Mouse (Mus musculus): ENCODE data around the gene Atp1b2. TPM values are rescaled to one million over a fixed set of nuclear protein-coding genes. Genes with fewer than 3 reads are reported as not detected.
"Not testable (repeated sequence)": the region's sequence is repeated elsewhere in the genome, so short reads cannot be mapped to it uniquely, and the experiment has no call there.

Atp1b2 gene
- polyA plus RNA-seq, 1 experiment from 2014 or later, result 15.6 TPM

GRCm38 (mm10) chr11:69621571-69622268 lies 16.0 kb upstream of the Atp1b2 start, which contains the start of gene Sat2:
Sat2 (plus strand) TSS chr11:69622024.
- 3% methylated on average over 20 of the region's 20 CpGs for WGBS
- no peaks in the 10 kb centered on the region for H3K36me3 ChIP-seq
- H3K9me3 ChIP-seq, result no peaks in the 10 kb centered on the region
- DNase-seq (ENCODE audit: low spot score), result peak; percentile 95
- H3K27ac ChIP-seq, result peak within 1 kb of the TSS; percentile 93
- H3K4me3 ChIP-seq, result peak within 1 kb of the TSS; percentile 74
- peaks cover 3% of the 10 kb centered on the region; the same call in 1 of the 2 replicates for H3K27me3 ChIP-seq (ENCODE audit: insufficient read depth, poor library complexity, severe bottlenecking)
- peaks cover 36% of the 10 kb centered on the region for H3K4me1 ChIP-seq

- DNase-seq (ENCODE audit: low spot score), result no peak
- Histone ChIP-seq H3K9me3 (no peaks in the 10 kb centered on the region), H3K4me3 (no peak overlapping the region), H3K4me1 (peaks cover 37% of the 10 kb centered on the region), H3K27ac (peak overlapping the region; percentile 93), H3K36me3 (no peaks in the 10 kb centered on the region), H3K27me3 (ENCODE audit: insufficient read depth, poor library complexity, severe bottlenecking) (peaks cover 5% of the 10 kb centered on the region; the same call in 1 of the 2 replicates)
- 66% methylated on average over 7 of the region's 7 CpGs for WGBS
Observed at GRCm38 (mm10) chr11:69620394-69621081, 14.8 kb upstream of the Atp1b2 start.

GRCm38 (mm10) chr11:69617805-69618204 lies 12.1 kb upstream of the Atp1b2 start, which contains the start of gene Shbg:
Shbg (minus strand) TSS chr11:69617905.
- H3K4me1 ChIP-seq, result peaks cover 42% of the 10 kb centered on the region
- peaks cover 10% of the 10 kb centered on the region; the same call in 1 of the 2 replicates for H3K27me3 ChIP-seq (ENCODE audit: insufficient read depth, poor library complexity, severe bottlenecking)
- DNase-seq (ENCODE audit: low spot score), result no peak
- no peak within 1 kb of the TSS for H3K27ac ChIP-seq
- no peaks in the 10 kb centered on the region for H3K9me3 ChIP-seq
- H3K4me3 ChIP-seq, result no peak within 1 kb of the TSS
- WGBS, result 54% methylated on average over 5 of the region's 5 CpGs
- H3K36me3 ChIP-seq, result no peaks in the 10 kb centered on the region

GRCm38 (mm10) chr11:69616781-69617180 lies 11.0 kb upstream of the Atp1b2 start:
- WGBS, result 38% methylated on average over 10 of the region's 10 CpGs
- Histone ChIP-seq H3K4me3 (no peak overlapping the region), H3K27me3 (ENCODE audit: insufficient read depth, poor library complexity, severe bottlenecking) (peaks cover 10% of the 10 kb centered on the region; the same call in 1 of the 2 replicates), H3K36me3 (no peaks in the 10 kb centered on the region), H3K27ac (no peak overlapping the region), H3K4me1 (peaks cover 36% of the 10 kb centered on the region), H3K9me3 (no peaks in the 10 kb centered on the region)
- no peak for DNase-seq (ENCODE audit: low spot score)

- H3K27me3 ChIP-seq (ENCODE audit: insufficient read depth, poor library complexity, severe bottlenecking); DNase-seq (ENCODE audit: low spot score); H3K9me3 ChIP-seq; H3K36me3 ChIP-seq; H3K27ac ChIP-seq: not testable (repeated sequence)
- peaks cover 28% of the 10 kb centered on the region for H3K4me1 ChIP-seq
- WGBS, result 53% methylated on average over 11 of the region's 11 CpGs
- peak overlapping the region; percentile 41; the same call in 1 of the 2 replicates for H3K4me3 ChIP-seq
Observed at GRCm38 (mm10) chr11:69614257-69614588, 8.5 kb upstream of the Atp1b2 start.

- DNase-seq (ENCODE audit: low spot score), result peak; percentile 91
- 9% methylated on average over 19 of the region's 19 CpGs for WGBS
- H3K4me3 ChIP-seq, result peak overlapping the region; percentile 41
- H3K36me3 ChIP-seq, result no peaks in the 10 kb centered on the region
- no peaks in the 10 kb centered on the region for H3K9me3 ChIP-seq
- peaks cover 14% of the 10 kb centered on the region; the same call in 1 of the 2 replicates for H3K27me3 ChIP-seq (ENCODE audit: insufficient read depth, poor library complexity, severe bottlenecking)
- peak overlapping the region; percentile 77 for H3K27ac ChIP-seq
- peaks cover 28% of the 10 kb centered on the region for H3K4me1 ChIP-seq
Observed at GRCm38 (mm10) chr11:69613553-69614256, 8.0 kb upstream of the Atp1b2 start.

GRCm38 (mm10) chr11:69610899-69611298 lies 5.2 kb upstream of the Atp1b2 start:
- 41% methylated on average over 4 of the region's 4 CpGs for WGBS
- Histone ChIP-seq H3K27me3 (ENCODE audit: insufficient read depth, poor library complexity, severe bottlenecking) (0 out of 2 replicates have a peak, but pooled peaks cover 11% of the 10 kb centered on the region), H3K4me1 (peaks cover 18% of the 10 kb centered on the region), H3K36me3 (no peaks in the 10 kb centered on the region), H3K27ac (no peak overlapping the region), H3K4me3 (no peak overlapping the region), H3K9me3 (no peaks in the 10 kb centered on the region)
- no peak for DNase-seq (ENCODE audit: low spot score)

GRCm38 (mm10) chr11:69609416-69609815 lies 3.7 kb upstream of the Atp1b2 start:
- peaks cover 32% of the 10 kb centered on the region for H3K4me1 ChIP-seq
- no peaks in the 10 kb centered on the region for H3K9me3 ChIP-seq
- no peak overlapping the region for H3K27ac ChIP-seq
- DNase-seq (ENCODE audit: low spot score), result no peak
- H3K27me3 ChIP-seq (ENCODE audit: insufficient read depth, poor library complexity, severe bottlenecking), result 0 out of 2 replicates have a peak, but pooled peaks cover 4% of the 10 kb centered on the region
- no peaks in the 10 kb centered on the region for H3K36me3 ChIP-seq
- WGBS, result 48% methylated on average over 7 of the region's 7 CpGs
- no peak overlapping the region for H3K4me3 ChIP-seq

- no peaks in the 10 kb centered on the region for H3K36me3 ChIP-seq
- no peak for DNase-seq (ENCODE audit: low spot score)
- H3K9me3 ChIP-seq, result no peaks in the 10 kb centered on the region
- WGBS, result 76% methylated on average over 3 of the region's 3 CpGs
- no peak overlapping the region for H3K27ac ChIP-seq
- peaks cover 38% of the 10 kb centered on the region for H3K4me1 ChIP-seq
- H3K4me3 ChIP-seq, result no peak overlapping the region
- 0 out of 2 replicates have a peak, but pooled peaks cover 4% of the 10 kb centered on the region for H3K27me3 ChIP-seq (ENCODE audit: insufficient read depth, poor library complexity, severe bottlenecking)
Observed at GRCm38 (mm10) chr11:69608525-69608924, 2.8 kb upstream of the Atp1b2 start.

GRCm38 (mm10) chr11:69606832-69607231 lies 1.1 kb upstream of the Atp1b2 start:
- H3K27ac ChIP-seq, result no peak overlapping the region
- H3K4me1 ChIP-seq, result peaks cover 49% of the 10 kb centered on the region
- no peak overlapping the region for H3K4me3 ChIP-seq
- no peak for DNase-seq (ENCODE audit: low spot score)
- H3K27me3 ChIP-seq (ENCODE audit: insufficient read depth, poor library complexity, severe bottlenecking), result 0 out of 2 replicates have a peak, but pooled peaks cover 4% of the 10 kb centered on the region
- no peaks in the 10 kb centered on the region for H3K9me3 ChIP-seq
- H3K36me3 ChIP-seq, result no peaks in the 10 kb centered on the region
- WGBS, result 77% methylated on average over 2 of the region's 2 CpGs

GRCm38 (mm10) chr11:69606491-69606795 lies 701 bp upstream of the Atp1b2 start:
- 0 out of 2 replicates have a peak, but pooled peaks cover 3% of the 10 kb centered on the region for H3K36me3 ChIP-seq
- no peaks in the 10 kb centered on the region for H3K9me3 ChIP-seq
- peak overlapping the region; percentile 79 for H3K4me3 ChIP-seq
- WGBS, result 62% methylated on average over 2 of the region's 2 CpGs
- peaks cover 53% of the 10 kb centered on the region for H3K4me1 ChIP-seq
- 0 out of 2 replicates have a peak, but pooled peaks cover 4% of the 10 kb centered on the region for H3K27me3 ChIP-seq (ENCODE audit: insufficient read depth, poor library complexity, severe bottlenecking)
- peak overlapping the region; percentile 80 for H3K27ac ChIP-seq
- no peak for DNase-seq (ENCODE audit: low spot score)

GRCm38 (mm10) chr11:69604795-69605664 lies 712 bp downstream of the Atp1b2 start:
- under 1% methylated on average over 73 of the region's 73 CpGs for WGBS
- H3K9me3 ChIP-seq, result no peaks in the 10 kb centered on the region
- DNase-seq (ENCODE audit: low spot score), result no peak
- peak overlapping the region; percentile 87 for H3K27ac ChIP-seq
- H3K27me3 ChIP-seq (ENCODE audit: insufficient read depth, poor library complexity, severe bottlenecking), result 0 out of 2 replicates have a peak, but pooled peaks cover 4% of the 10 kb centered on the region
- 0 out of 2 replicates have a peak, but pooled peaks cover 3% of the 10 kb centered on the region for H3K36me3 ChIP-seq
- peaks cover 62% of the 10 kb centered on the region for H3K4me1 ChIP-seq
- H3K4me3 ChIP-seq, result peak overlapping the region; percentile 79

Data from heart, embryonic 10.5 days (tissue).